Mouse (Mus musculus): ENCODE measurements at regions not wholly inside any gene's neighbourhood (a gene's known extent, or its start where the extent isn't known, plus 50 kb on each side); places are given as distances from the start of the nearest gene placed in this dataset.

DNA sequence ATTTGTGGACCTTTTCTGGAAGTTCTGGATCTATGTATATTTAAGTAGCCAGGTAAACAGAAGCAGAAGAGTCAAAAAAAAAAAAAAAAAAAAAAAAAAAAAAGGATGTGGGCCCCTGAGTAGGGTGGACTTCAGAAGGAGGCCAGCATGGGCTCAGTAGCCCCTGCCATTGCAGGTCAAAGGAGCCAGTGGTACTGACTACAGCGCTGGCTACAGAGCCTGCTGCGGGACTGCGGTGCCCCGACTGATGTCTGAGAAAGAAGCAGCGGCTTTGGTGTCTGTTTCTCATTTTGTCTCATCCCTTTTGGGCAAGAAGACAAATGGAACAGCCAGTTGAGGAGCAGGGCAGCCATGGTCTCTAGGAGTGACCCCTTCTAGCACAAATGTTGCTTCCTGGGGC, 134.9 kb downstream of the Gm4791 start:
- no peak for DNase-seq

DNA sequence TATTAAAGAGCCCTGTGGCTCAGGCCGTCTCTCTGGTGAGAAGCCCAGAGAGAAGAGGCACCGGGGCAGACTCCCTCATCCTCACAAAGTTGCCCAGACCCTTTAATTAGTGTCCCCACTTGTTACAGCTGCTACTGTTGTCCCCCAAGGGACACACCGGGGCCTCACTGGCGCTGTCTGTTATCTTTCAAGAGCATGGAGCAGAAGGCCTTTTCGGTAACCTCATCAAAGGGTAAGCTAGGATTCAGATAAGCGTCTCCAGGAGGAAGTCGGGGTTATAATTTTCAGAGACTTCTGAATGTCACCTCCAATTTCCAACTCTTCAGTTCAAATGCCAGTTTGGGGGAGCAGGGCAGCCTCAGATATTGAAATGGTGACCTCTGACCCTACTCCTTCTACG, 135.3 kb downstream of the Gm4791 start:
- DNase-seq, result no peak

DNA sequence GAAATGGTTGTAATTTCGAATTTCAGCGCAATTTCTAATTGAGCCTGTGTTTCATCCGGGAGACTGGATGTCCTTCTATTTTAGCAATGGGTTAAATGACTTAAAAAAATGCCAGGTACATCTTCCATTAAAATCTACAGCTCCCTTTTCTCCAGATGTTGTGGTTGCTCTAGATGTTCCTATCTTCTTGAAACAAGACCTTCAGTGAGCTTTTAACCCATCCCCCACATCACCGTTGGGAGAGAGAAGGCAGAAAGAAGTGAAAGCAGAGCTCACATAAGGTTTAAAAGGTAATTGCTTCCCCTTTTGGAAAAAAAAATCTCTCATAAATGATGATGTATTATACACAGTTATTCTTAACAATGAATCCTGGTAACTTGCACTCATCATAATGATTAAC, 135.9 kb downstream of the Gm4791 start:
- no peak for DNase-seq

DNA sequence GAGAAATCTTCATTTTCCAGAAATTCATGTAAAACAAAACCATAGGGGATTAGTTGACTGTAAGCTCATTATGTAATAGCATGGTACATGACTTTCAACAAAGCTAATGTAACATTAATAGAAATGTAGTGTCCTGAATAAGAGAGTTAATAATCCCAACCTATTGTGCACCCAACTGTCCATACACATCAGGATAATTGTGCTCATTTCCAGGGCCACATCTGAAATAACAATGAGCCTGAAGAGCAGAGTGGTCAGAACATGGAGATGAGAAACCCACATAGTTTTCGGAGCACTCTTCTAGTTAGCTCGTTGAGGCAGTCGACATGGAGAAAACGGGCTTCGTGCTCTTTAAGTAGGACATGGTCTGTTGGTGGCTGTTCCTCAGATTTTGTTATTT, 138.1 kb downstream of the Gm4791 start:
- no peak for DNase-seq

DNA sequence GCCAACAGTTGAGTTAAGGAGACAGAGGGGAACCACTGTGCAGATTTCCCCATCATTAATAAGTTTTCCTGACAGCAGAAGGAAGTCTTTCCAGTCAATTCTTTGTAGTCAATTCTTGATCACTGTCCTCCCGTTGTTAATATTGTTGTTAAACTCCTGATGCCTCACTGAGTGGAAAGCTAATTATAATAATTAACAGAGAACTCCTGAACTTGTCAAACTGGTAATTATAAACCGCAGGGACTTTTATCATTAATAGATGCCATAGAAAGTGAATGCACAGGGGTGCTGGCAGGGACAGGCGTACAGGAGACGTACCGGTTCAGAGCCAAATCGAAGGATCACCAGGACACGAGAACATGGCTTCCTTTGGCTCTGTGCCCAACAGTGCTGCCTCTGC, 154.9 kb downstream of the Gm4791 start:
- no peak for DNase-seq

DNA sequence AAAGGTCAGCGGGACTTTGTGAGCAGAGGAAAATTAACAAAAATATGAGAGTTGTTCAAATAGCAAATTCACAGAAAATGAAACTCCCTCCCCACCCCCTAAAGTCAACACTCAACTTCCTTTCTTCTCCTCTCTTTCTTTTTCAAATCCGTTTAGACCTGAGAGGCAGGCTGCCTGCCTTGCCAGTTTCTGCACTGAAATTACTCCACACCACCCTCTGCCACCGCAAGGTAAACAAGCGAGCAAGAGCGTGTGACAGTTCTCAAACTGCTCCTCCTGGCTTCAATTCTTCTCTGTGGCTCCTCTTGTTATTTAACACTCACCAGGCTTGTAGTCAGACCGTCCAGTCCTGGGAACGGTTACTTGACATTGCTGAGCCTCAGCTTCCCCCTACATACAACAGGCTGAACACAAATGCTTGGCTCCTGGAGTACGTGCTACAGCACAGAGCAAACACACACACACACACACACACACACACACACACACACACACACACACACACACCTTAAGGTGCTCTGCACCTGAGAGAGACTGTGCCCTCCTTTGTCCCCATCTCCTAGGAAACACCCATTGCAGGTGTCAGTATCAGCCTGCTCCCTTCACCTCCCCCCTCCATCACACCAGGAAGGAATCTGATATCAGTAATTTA, 167.1 kb downstream of the Gm4791 start:
- DNase-seq, result no peak

DNA sequence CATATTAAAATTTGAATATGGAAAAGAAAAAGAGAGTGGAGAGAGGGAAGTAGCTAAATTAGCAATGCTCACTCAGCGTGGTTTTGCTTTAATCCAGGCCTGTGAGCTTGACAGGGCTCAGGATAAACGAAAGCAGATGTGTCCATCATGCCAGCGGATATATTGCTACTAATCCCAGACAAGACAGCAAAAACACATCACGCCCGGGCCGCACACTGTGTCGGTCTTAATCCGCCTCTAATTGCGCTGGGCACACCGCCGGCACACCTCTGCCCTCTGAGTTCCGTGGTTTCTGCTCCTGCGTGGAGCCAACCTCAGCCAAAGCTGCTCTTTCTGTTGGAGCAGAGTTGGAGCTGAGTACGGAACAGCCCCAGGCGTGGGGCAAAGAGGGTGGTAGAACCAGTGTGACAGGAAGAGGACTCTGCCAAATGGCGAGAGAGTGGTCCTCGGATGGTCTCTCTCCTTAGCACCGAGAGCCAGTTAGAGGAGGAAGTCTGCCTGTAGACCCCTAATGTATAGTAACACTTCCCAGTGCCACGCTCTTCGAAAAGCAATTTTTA, 169.2 kb downstream of the Gm4791 start:
- DNase-seq, result no peak

DNA sequence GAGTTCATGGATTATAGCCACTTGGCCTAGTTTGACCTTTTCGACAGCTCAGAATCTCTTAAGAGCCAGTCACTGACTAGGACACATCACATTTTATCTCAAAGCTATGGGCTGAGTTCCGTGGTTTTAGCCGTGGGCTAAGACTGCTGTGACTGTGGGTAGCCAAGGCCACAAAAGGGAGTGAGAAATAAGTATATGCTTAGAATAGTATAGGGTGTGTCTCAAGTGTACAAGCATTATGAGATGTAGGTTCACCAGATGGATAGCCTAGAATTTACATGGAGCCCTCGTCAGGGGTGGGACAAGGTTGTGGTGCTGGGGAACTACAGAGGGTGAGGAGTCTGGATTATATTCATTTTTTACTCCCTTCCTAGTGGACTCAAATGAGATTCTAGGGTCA, 177.5 kb downstream of the Gm4791 start:
- DNase-seq, result no peak

DNA sequence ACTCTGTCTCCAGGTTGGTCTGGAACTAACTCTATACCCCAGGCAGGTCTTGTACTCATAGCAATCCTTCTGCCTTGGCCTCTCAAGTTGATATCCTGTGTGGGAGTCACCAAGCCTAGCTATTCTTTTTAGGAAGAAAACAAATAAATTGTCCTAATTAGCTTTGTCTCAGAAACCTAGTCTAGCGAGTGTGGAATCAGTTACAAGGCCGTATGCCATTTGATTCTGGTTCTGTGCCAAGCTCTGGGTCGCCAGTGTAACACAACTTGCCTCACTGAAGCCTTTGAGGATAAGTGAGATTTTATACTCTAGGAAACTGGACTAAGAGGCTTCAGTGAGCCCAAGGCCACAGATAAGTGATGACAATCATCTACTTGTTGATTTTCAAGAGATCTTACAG, 219.6 kb downstream of the Gm4791 start:
- DNase-seq, result no peak

DNA sequence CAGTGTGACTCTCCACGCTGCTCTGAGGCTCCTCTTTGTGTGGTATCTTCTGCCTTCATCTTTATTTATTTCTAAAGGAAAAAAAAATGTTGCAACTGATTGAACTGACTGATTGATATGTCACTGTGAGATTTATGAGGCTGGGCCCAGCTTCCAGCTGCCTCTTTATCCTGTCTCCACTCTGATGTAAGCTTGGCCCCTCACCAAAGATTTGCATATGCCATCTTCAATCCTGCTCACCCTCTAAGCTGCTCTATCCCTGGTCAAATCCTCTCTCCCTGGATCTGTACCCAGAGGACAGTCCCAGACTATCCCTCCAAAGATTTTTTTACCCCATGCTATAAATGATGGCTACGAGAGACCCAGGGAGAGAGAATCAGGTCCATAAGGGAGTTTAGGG, 225.0 kb downstream of the Gm4791 start:
- DNase-seq, result no peak

DNA sequence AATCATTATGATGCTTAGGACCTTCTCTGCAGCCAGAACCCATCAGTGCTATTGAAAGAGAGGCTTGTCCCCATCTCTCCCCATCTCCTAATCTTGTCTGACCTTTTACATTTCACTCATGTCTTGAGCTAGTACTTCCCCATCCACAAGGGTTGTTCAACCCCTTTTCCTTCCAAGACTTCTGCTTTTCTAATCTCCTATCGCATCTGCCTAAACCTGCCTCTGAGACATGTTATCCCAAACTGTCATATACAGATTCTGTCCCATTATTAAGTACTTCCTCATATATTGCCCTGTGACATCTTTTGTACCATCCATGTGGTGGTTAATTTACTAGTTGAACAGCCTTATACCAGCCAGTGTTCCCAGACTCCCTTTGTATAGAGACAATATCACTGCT, 225.7 kb downstream of the Gm4791 start:
- no peak for DNase-seq

DNA sequence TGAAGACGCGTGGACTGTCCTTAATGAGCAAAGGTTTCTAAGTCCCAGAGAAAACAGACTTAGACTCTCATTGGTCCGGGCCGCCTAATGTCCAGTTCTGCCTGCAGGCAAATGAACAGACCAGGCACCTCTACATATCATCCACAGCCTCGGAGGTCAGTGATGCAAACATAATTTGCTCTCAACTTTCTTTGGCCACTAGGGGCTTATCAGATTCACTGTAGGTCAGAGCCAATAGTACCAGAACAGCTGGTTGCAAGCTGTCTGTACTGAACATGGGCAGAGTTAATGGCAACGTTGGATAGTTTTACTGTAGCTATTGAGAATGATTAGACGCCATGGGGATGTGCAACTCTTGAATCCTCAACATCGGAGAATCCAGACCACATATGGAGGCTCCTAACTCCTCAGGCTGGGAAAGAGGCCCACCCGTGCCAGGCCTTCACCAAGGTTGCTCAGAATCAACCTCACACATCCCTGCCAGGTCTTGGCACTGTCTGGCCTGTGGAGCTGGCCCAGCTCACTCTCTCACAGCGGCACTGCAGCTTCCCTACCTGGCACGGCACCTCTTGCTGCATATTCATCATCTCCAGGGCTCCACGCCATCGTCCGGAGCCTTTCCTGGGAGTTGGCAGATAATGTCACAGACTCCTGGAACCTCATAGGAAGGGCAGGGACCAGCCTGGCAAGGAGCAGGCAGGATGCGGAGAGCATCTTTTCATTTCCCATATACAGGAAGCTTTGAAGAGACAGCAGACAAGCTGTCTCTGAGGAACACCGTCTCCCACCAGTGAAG, 228.1 kb downstream of the Gm4791 start:
- no peak for DNase-seq

DNA sequence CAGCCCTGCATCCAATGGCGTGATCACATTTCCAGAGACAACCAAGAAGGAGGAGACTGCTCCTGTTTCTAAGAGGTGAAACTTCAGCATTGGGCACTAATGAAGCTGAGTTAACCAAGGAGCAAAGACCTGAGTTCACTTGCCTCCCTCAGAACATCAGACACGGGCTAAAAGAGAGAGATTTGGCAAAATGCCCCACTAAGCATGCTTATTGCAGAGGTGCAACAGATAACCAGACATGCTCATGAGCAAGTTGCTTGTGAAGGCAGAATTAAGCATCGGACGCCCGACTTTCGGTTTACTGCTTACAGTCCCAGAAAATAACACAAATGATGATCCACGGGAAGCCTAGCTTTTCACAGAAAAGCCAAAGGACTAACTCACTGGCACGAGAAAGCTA, 228.8 kb downstream of the Gm4791 start:
- no peak for DNase-seq

DNA sequence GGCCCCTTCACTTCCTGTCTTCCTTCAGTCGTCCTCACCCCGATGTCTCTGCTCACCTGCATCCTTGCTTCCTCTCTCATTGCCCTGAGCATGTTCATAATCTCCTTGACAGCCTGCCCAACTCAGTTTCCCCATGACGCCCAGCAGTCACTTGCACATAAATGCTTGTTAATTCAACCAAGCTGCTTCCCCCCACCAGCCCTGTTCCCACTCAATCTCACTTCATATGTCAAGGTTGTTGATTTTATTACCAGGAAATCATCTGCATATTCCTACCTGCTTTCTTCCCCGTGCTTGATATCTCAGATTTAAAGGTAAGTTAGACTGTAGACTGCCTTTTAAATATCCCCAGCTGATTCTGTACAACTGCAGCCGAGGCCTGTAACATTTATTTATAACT, 230.2 kb downstream of the Gm4791 start:
- no peak for DNase-seq

DNA sequence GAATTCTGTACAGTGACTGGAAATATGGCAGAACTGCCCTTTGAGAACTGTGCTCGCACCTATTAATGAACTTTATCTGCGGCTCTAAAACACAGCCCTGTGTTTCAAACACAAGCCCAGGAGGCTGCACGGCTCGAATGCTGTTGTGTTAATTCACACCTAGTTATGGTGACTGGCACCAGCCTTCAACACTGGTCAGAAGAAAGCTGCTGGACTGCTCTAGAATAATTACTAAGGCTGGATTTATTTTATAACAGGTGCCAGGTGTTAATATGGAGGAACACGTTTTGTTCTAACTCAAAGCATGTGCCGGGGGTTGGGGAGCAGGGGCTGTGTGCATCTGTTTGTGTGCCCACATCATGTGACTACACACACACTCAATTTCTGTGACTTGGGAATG, 230.8 kb downstream of the Gm4791 start:
- DNase-seq, result no peak

DNA sequence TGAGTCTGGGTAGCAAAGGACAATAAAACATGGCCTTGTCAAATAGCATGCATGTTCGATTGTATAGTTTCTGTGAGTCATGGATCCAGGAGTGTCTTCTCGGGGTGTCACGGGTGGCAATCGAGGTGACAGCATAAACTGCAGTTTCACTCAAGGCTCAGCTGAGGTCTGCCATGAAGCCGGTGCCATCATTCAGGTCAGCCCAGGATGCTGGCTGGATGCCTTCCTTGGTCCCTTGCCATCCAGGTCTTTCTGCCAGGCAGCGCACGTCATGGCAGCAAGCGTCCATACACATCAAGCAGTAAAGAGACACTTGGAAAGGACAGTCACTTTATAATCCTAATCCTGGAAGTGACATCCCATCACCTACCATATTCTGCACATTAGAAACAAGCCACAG, 242.4 kb downstream of the Gm4791 start:
- no peak for DNase-seq

DNA sequence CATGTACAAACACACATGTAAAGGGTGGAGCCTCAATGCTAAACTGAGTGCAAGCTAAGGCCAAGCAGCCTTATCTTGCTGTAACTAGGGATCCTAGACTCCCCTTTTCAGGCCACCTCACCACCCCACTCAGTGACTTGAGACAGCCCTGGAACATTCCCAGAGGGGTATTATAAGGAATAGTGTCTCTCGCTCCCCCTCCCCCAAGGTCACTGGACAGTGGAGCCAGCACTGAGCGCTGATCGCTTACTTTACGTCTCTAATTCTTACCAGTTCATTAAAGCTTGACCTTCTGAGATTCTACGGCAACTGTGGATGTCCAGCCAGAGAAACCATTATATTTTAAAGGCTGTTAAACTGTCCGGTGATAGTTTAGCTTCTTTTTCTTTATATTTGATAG, 243.5 kb downstream of the Gm4791 start:
- DNase-seq, result no peak

DNA sequence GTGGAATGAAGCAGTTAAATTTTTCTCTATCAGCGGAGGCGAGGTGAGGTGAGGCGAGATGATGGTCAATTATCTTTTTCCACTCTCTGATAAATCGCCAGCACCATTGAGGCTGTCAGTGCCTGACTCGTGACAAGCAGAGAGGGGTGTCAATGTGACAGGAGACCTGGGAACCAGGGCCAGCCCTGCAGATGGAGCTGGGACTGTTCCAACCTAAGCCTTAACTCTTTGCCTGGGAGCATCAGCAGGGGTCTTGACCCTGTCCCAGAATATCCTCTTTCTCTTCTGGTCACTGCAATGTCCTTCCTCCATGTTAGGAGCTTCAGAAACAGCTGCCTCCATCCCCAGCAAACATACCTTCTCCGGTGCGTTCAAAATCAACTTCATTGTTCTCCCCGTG, 244.0 kb downstream of the Gm4791 start:
- no peak for DNase-seq

DNA sequence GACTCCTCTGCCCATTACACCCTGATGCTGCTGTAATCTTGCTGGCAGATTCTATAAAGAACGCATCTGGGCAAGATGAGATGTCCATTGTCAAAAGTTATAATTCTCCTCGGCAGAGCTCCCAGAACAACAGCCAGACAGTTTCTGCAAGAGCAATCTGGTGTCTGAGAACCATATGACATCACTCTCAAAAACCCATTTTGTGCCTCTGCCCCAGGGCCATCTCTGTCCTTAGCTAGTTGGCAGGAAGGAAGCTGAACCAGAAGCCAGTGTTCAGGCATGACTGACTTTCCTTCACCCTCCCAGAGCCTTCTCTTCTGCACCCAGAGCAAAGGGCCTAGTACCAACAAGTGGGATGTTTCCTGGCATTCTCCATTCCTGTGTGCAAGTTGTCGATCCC, 250.5 kb downstream of the Gm4791 start:
- no peak for DNase-seq

DNA sequence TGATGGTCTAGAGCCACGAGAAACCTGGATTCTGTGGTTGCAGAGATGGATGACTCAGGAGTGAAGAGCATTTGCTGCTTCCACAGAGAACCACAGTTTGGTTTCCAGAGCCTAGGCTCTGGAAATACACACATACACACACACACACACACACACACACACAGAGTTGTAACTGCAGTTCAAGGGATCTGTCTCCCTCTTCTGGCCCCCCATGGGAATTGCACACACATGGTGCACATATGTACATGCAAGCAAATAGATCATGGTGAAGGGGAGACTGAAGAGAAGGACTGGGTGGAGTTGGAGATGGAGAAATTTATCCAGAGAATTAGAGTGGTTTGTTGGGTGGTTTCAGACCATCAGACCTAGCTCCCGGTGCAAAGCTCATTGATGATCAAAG, 252.6 kb downstream of the Gm4791 start:
- no peak for DNase-seq

DNA sequence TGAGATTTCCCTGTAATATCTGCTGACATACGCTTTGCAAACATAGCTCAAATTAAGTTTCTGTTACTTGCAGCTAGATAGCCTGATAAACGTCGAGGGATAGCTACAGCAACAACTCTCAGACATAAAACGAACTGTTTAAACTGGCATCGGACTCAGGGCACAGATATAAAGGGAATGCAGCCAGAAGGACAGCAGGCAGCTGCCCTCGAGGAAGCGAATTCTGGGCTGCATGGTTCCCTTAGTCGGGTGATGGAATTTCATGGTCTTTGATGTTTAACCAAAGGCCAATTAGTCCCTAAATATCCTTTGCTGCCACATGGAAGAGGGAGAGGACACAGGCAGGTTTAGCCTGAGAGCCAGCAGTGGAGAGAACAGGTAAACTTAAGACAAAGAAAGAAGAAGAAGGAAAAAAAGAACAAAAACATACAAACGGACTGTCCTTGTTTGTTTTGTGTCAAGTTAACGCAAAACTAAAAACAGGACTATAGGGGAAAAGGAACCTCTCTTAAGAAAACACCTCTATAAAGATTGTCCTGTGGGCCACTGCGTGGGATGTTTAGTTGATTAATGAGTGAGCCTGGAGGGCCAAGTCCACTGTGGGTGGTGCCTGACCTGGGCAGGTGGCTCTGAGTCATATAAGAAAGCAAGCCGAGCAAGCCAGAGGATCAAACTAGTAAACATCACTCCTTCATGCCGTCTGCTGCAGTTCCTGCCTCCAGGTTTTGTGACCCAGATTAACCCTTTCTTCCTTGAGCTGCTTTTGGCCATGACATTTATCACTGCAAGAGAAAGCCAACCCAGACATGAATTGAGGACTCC, 255.5 kb downstream of the Gm4791 start:
- DNase-seq, result no peak

DNA sequence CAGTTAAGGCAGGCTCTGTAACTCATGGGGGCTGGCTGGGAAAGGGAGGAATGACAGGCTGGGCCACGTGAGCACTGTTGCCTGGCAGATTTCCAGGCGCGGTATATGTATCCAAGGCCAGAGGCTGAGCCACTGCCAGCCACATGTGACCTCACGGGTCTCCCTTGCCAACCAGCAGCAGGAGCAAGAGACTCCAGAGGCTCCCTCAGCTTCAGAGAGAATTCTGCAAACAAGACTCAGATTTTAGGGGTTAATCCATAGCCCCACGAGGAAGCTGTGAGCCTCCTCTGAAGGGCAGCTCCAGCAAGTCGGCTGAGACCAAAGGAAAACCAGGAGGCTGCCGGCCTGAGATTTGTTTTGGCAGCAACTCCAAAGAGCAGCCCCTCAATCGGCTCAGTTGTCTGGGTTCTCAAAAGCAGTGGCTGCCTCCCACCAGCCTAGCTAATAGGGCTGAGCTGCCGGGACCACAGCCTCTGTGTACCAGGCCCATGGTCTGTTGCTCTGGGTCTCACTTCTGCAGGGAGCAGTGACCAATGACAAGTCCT, 264.0 kb upstream of the Cadm1 start:
- no peak for DNase-seq

DNA sequence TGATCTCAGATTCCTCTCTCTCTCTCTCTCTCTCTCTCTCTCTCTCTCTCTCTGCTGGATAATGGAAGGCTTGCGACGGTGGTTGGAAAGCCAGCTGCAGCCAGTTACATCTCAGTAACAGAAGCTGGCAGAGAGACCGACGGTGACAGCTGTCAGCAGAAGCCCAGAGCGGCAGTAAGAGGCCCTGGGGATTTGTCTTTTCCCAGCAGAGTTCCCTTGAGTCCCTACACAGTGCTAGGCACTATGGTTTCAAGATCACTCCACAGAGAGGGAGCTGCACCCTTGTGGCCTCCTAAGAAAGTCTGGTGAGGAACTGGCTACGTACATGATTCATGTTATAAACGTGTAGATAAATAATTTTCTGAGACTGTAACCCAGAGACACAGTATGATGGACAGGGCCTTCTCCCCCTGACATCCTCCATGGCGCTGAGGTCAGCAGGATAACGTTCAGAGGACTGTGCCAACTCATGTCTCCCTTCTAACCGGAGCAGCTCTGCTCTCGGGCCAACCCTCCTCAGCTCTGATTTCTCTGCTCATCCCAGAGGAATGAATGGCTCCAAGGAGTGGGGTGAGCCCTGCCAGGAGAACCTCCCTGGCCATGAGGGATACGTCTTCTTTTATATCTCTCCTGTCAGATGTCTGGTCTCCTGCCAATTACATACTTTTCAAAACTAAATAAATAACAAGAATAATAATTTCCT, 253.5 kb upstream of the Cadm1 start:
- DNase-seq, result no peak
